Mouse (Mus musculus) neutrophil, adult 5-6 weeks (primary cell): Measurements from ENCODE around the gene Krt5. TPM values are rescaled to one million over a fixed set of nuclear protein-coding genes. Genes with fewer than 3 reads are reported as not detected.

Experiments
- total RNA-seq: library from RNA; stranded (forward); fragments of 200-1000 nt; gene quantifications from 2 replicates; pipeline ENCODE4 v1.2.3, GENCODE M21; 2017

Gene Krt5
- total RNA-seq, 1 experiment from 2014 or later = 0.23 TPM

Other genes starting within 250 kb of the Krt5 start
- gene Krt81, start 249.1 kb downstream of the Krt5 start, total RNA-seq = not detected in 2 replicates
- 5.8 and 7.0 TPM in 2 replicates for gene Krt86, start 239.4 kb downstream of the Krt5 start, total RNA-seq
- 0.37 and 1.9 TPM in 2 replicates for gene Krt83, start 221.4 kb downstream of the Krt5 start, total RNA-seq
- gene Gm49425, start 195.6 kb downstream of the Krt5 start, total RNA-seq = not detected in 2 replicates
- not detected in 2 replicates for gene Krt84, start 180.1 kb downstream of the Krt5 start, total RNA-seq
- gene Krt82, start 162.2 kb downstream of the Krt5 start, total RNA-seq = not detected in 2 replicates
- not detected in 2 replicates for gene Krt90, start 149.9 kb downstream of the Krt5 start, total RNA-seq
- 0.12 and 0.74 TPM in 2 replicates for gene Krt75, start 139.0 kb downstream of the Krt5 start, total RNA-seq
- gene Gm5414, start 84.7 kb downstream of the Krt5 start, total RNA-seq = not detected in 2 replicates
- gene Gm5478, start 65.5 kb downstream of the Krt5 start, total RNA-seq = not detected in 2 replicates
- gene Krt6b, start 32.6 kb downstream of the Krt5 start, total RNA-seq = 3.9 and 4.5 TPM in 2 replicates
- 1.1 and 1.3 TPM in 2 replicates for gene Krt6a, start 18.6 kb downstream of the Krt5 start, total RNA-seq
- not detected in 2 replicates for gene Krt71, start 30.2 kb upstream of the Krt5 start, total RNA-seq
- gene Krt72, start 73.6 kb upstream of the Krt5 start, total RNA-seq = not detected in 2 replicates
- gene Krt73, start 89.4 kb upstream of the Krt5 start, total RNA-seq = not detected in 2 replicates
- gene Krt2, start 105.3 kb upstream of the Krt5 start, total RNA-seq = not detected in 2 replicates
- gene Krt1, start 137.9 kb upstream of the Krt5 start, total RNA-seq = not detected in 2 replicates
- gene Krt77, start 156.8 kb upstream of the Krt5 start, total RNA-seq = not detected in 2 replicates
- not detected in 2 replicates for gene Krt76, start 180.0 kb upstream of the Krt5 start, total RNA-seq
- gene Krt4, start 211.8 kb upstream of the Krt5 start, total RNA-seq = 0.86 and 2.8 TPM in 2 replicates
- gene Krt79, start 227.4 kb upstream of the Krt5 start, total RNA-seq = not detected in 2 replicates
- gene Krt78, start 241.4 kb upstream of the Krt5 start, total RNA-seq = not detected in 2 replicates